Mouse (Mus musculus): ENCODE results near the gene Gm10220.
"Not testable (repeated sequence)": the region's sequence is repeated elsewhere in the genome, so short reads cannot be mapped to it uniquely, and the experiment has no call there.

The Gm10220 gene

GRCm38 (mm10) chr5:26121321-26121720, at the start of gene Gm10220:
Gene Gm10220 (minus strand): TSS chr5:26121421.
- DNase-seq (ENCODE audit: low read depth) = not testable (repeated sequence)

- DNase-seq (ENCODE audit: low read depth) = peak; percentile 34
Observed at GRCm38 (mm10) chr5:26169855-26170254, 48.6 kb upstream of the Gm10220 start.

GRCm38 (mm10) chr5:26165791-26166165, 44.6 kb upstream of the Gm10220 start:
- no peak for DNase-seq (ENCODE audit: low read depth)

- DNase-seq (ENCODE audit: low read depth) = peak; percentile 56
Observed at GRCm38 (mm10) chr5:26165036-26165790, 44.0 kb upstream of the Gm10220 start.

GRCm38 (mm10) chr5:26157396-26158170, 36.4 kb upstream of the Gm10220 start:
- DNase-seq (ENCODE audit: low read depth) = peak; percentile 61

- DNase-seq (ENCODE audit: low read depth) = no peak
Observed at GRCm38 (mm10) chr5:26142891-26143290, 21.7 kb upstream of the Gm10220 start.

GRCm38 (mm10) chr5:26105262-26105661, 16.0 kb downstream of the Gm10220 start, which contains the start of gene 5031410I06Rik:
Gene 5031410I06Rik (minus strand): TSS chr5:26105362.
- DNase-seq (ENCODE audit: low read depth) = not testable (repeated sequence)

- DNase-seq (ENCODE audit: low read depth) = not testable (repeated sequence)
Observed at GRCm38 (mm10) chr5:26089191-26089590, 32.0 kb downstream of the Gm10220 start, which contains the start of gene Gm10471. Gene Gm10471 (minus strand): TSS chr5:26089291.

GRCm38 (mm10) chr5:26079023-26079422, 42.2 kb downstream of the Gm10220 start:
- DNase-seq (ENCODE audit: low read depth) = peak; percentile 22

- DNase-seq (ENCODE audit: low read depth) = no peak
Observed at GRCm38 (mm10) chr5:26070716-26071115, 50.5 kb downstream of the Gm10220 start.

All from NIH3T3 (cell line).